Mouse (Mus musculus) ovary, adult 18-20 months (tissue): ENCODE data around the gene Tead1.

Experiments
- DNase-seq: peaks from one replicate; pipeline ENCODE4 v3.0.0; 2022; ENCODE audit warnings: low spot score, mixed read lengths

The Tead1 gene

GRCm38 (mm10) chr7:112679171-112679512 lies at the start of gene Tead1:
Gene Tead1 (plus strand): TSS chr7:112679318.
- DNase-seq = peak; percentile 89

GRCm38 (mm10) chr7:112634505-112635213 lies 44.5 kb upstream of the Tead1 start:
- DNase-seq = no peak

- no peak for DNase-seq
Measured at GRCm38 (mm10) chr7:112635936-112636335, 43.2 kb upstream of the Tead1 start.

- no peak for DNase-seq
Measured at GRCm38 (mm10) chr7:112643866-112644543, 35.1 kb upstream of the Tead1 start.

GRCm38 (mm10) chr7:112644701-112645100 lies 34.4 kb upstream of the Tead1 start:
- DNase-seq = no peak

- no peak for DNase-seq
Measured at GRCm38 (mm10) chr7:112645724-112646123, 33.4 kb upstream of the Tead1 start.

GRCm38 (mm10) chr7:112647417-112647816 lies 31.7 kb upstream of the Tead1 start:
- no peak for DNase-seq

- DNase-seq = peak; percentile 67
Measured at GRCm38 (mm10) chr7:112656141-112656662, 22.9 kb upstream of the Tead1 start.

- DNase-seq = no peak
Measured at GRCm38 (mm10) chr7:112658939-112659338, 20.2 kb upstream of the Tead1 start.

GRCm38 (mm10) chr7:112659816-112660215 lies 19.3 kb upstream of the Tead1 start:
- DNase-seq = no peak

GRCm38 (mm10) chr7:112660325-112660724 lies 18.8 kb upstream of the Tead1 start:
- no peak for DNase-seq

- DNase-seq = no peak
Measured at GRCm38 (mm10) chr7:112662398-112663313, 16.5 kb upstream of the Tead1 start.

- no peak for DNase-seq
Measured at GRCm38 (mm10) chr7:112663314-112663966, 15.7 kb upstream of the Tead1 start.

GRCm38 (mm10) chr7:112669993-112670392 lies 9.1 kb upstream of the Tead1 start:
- no peak for DNase-seq

- DNase-seq = peak; percentile 69
Measured at GRCm38 (mm10) chr7:112678418-112679170, 524 bp upstream of the Tead1 start.

GRCm38 (mm10) chr7:112679513-112680245 lies 561 bp downstream of the Tead1 start:
- DNase-seq = peak; percentile 60

- peak; percentile 29 for DNase-seq
Measured at GRCm38 (mm10) chr7:112680498-112681251, 1.6 kb downstream of the Tead1 start.

GRCm38 (mm10) chr7:112684626-112685561 lies 5.8 kb downstream of the Tead1 start:
- DNase-seq = no peak
